Mouse (Mus musculus) CH12.LX (cell line): ENCODE measurements around the gene Zbtb44. TPM values are rescaled to one million over a fixed set of nuclear protein-coding genes. Genes with fewer than 3 reads are reported as not detected.
A peak's percentile ranks its signal among the peaks of the same experiment; 100 is the strongest.

Experiments
- DNase-seq: peaks from one replicate; pipeline ENCODE4 v3.0.0-alpha.2; 2013; ENCODE audit errors: extremely low read depth
- H3K27ac ChIP-seq: 2 replicates; pipeline ENCODE4 v1.5.1; 2012; ENCODE audit warnings: low read depth, mild to moderate bottlenecking, control low read depth, moderate library complexity; ENCODE audit not compliant: insufficient read depth
- H3K27me3 ChIP-seq: replicated peaks from 2 replicates; pipeline ENCODE3; 2012; ENCODE audit warnings: inconsistent platforms
- H3K36me3 ChIP-seq, 2 experiments: replicated peaks in 1 of 2; 2 replicates each; pipeline versions ENCODE3 to v1.6.1; 2012; ENCODE audit warnings: inconsistent platforms in 1 of 2, low read length in 1 of 2, mild to moderate bottlenecking in 1 of 2, mixed read lengths in 1 of 2, moderate library complexity in 1 of 2; ENCODE audit not compliant: control insufficient read depth in 1 of 2, insufficient read depth in 1 of 2
- H3K4me1 ChIP-seq, 2 experiments: 2 replicates each; pipeline ENCODE4 v1.6.1; 2012; ENCODE audit warnings: inconsistent platforms in 1 of 2, moderate library complexity in 1 of 2; ENCODE audit not compliant: insufficient read depth in 2 of 2, control insufficient read depth in 1 of 2
- H3K4me2 ChIP-seq: 2 replicates; pipeline ENCODE4 v1.6.1; 2012; ENCODE audit warnings: low read depth, mild to moderate bottlenecking, control low read depth; ENCODE audit not compliant: poor library complexity, insufficient read depth, severe bottlenecking
- H3K4me3 ChIP-seq, 3 experiments: fragments of 150-350 bp in 1 of 3; sonication (generic) in 1 of 3; replicated peaks in 1 of 3; 2 replicates each; pipeline versions ENCODE3 to v1.5.1; 2011 to 2012; ENCODE audit warnings: low read depth in 2 of 3, low read length in 2 of 3, mild to moderate bottlenecking in 2 of 3, moderate library complexity in 2 of 3, control low read depth in 1 of 3, improper control_type of control experiment in 1 of 3, inconsistent platforms in 1 of 3, mixed read lengths in 1 of 3; ENCODE audit not compliant: poor library complexity in 1 of 3
- H3K79me2 ChIP-seq: replicated peaks from 2 replicates; pipeline ENCODE4 v1.6.1; 2012; ENCODE audit warnings: mild to moderate bottlenecking, moderate library complexity; ENCODE audit not compliant: control insufficient read depth, poor library complexity, insufficient read depth, severe bottlenecking; ENCODE audit errors: extremely low read depth
- H3K9ac ChIP-seq: 2 replicates; pipeline ENCODE4 v1.6.1; 2012; ENCODE audit warnings: low read depth, mild to moderate bottlenecking, control low read depth, moderate library complexity; ENCODE audit not compliant: insufficient read depth
- H3K9me3 ChIP-seq: replicated peaks from 2 replicates; pipeline ENCODE3; 2012; ENCODE audit warnings: low read length, inconsistent platforms, mixed read lengths
- BHLHE40 ChIP-seq: IDR thresholded peaks from 2 replicates; pipeline ENCODE4 v1.6.1; 2011; ENCODE audit warnings: mild to moderate bottlenecking, low read depth, low read length, improper control_type of control experiment
- CHD1 ChIP-seq: IDR thresholded peaks from 2 replicates; pipeline ENCODE4 v1.6.1; 2012; ENCODE audit warnings: low read depth, low read length, improper control_type of control experiment, inconsistent platforms
- CHD2 ChIP-seq: IDR thresholded peaks from 2 replicates; pipeline ENCODE4 v1.6.1; 2011; ENCODE audit warnings: low read length, improper control_type of control experiment
- ELF1 ChIP-seq: IDR thresholded peaks from 2 replicates; pipeline ENCODE4 v1.6.1; 2014; ENCODE audit warnings: low read depth, mild to moderate bottlenecking, inconsistent platforms, low read length, improper control_type of control experiment
- IRF4 ChIP-seq: IDR thresholded peaks from 2 replicates; pipeline ENCODE4 v1.6.1; 2014; ENCODE audit warnings: low read depth, mild to moderate bottlenecking, inconsistent platforms, low read length, improper control_type of control experiment
- JUN ChIP-seq: IDR thresholded peaks from 2 replicates; pipeline ENCODE4 v1.6.1; 2011; ENCODE audit warnings: low read depth, mild to moderate bottlenecking, low read length, improper control_type of control experiment, moderate library complexity; ENCODE audit not compliant: insufficient read depth
- JUND ChIP-seq: conservative IDR thresholded peaks from 2 replicates; pipeline ENCODE4 v1.6.1; 2011; ENCODE audit warnings: low read depth, low read length, improper control_type of control experiment
- MAX ChIP-seq: IDR thresholded peaks from 2 replicates; pipeline ENCODE4 v1.6.1; 2011; ENCODE audit warnings: low read length, improper control_type of control experiment
- MAZ ChIP-seq: IDR thresholded peaks from 2 replicates; pipeline ENCODE4 v1.6.1; 2012; ENCODE audit warnings: low read depth, mild to moderate bottlenecking, inconsistent platforms, low read length, improper control_type of control experiment, moderate library complexity
- MYC ChIP-seq: IDR thresholded peaks from 2 replicates; pipeline ENCODE4 v1.6.1; 2011; ENCODE audit warnings: low read depth, mild to moderate bottlenecking, improper control_type of control experiment, low read length
- NRF1 ChIP-seq: IDR thresholded peaks from 2 replicates; pipeline ENCODE4 v1.6.1; 2014; ENCODE audit warnings: low read depth, mild to moderate bottlenecking, inconsistent platforms, low read length, improper control_type of control experiment, moderate library complexity
- PAX5 ChIP-seq: IDR thresholded peaks from 2 replicates; pipeline ENCODE4 v1.6.1; 2012; ENCODE audit warnings: low read length, inconsistent platforms, mixed read lengths
- POLR2AphosphoS2 ChIP-seq: IDR thresholded peaks from 2 replicates; pipeline ENCODE4 v1.6.1; 2011; ENCODE audit warnings: low read depth, low read length, improper control_type of control experiment
- SIN3A ChIP-seq: IDR thresholded peaks from 2 replicates; pipeline ENCODE4 v1.6.1; 2012; ENCODE audit warnings: low read length, improper control_type of control experiment, inconsistent platforms
- TBP ChIP-seq: conservative IDR thresholded peaks from 2 replicates; pipeline ENCODE4 v1.6.1; 2011; ENCODE audit warnings: low read depth, low read length, improper control_type of control experiment
- TCF12 ChIP-seq: IDR thresholded peaks from 2 replicates; pipeline ENCODE4 v1.6.1; 2014; ENCODE audit warnings: low read depth, mild to moderate bottlenecking, inconsistent platforms, low read length, improper control_type of control experiment
- USF1 ChIP-seq: IDR thresholded peaks from 2 replicates; pipeline ENCODE4 v1.6.1; 2014; ENCODE audit warnings: low read depth, mild to moderate bottlenecking, inconsistent platforms, low read length, improper control_type of control experiment
- ZKSCAN1 ChIP-seq: IDR thresholded peaks from 2 replicates; pipeline ENCODE4 v1.6.1; 2012; ENCODE audit warnings: low read depth, inconsistent platforms, low read length, improper control_type of control experiment, borderline replicate concordance
- ZMIZ1 ChIP-seq: IDR thresholded peaks from 2 replicates; pipeline ENCODE4 v1.6.1; 2012; ENCODE audit warnings: low read depth, mild to moderate bottlenecking, inconsistent platforms, low read length, improper control_type of control experiment
- ZNF384 ChIP-seq: IDR thresholded peaks from 2 replicates; pipeline ENCODE4 v1.6.1; 2012; ENCODE audit warnings: low read depth, low read length, improper control_type of control experiment, inconsistent platforms
- dilution Hi-C: fragments of 300-500 bp; cut with MboI; formaldehyde crosslinking; loops from 2 replicates; pipeline ENCODE4 v1.14.3; 2020; ENCODE audit warnings: low sequenced_read_pairs; ENCODE audit not compliant: extremely low pct_unique_long_range_greater_than_20kb, extremely low pct_ligation_motif_present
- in situ Hi-C: fragments of 300-500 bp; cut with MboI; formaldehyde crosslinking; loops from 3 replicates; pipeline ENCODE4 v1.14.3; 2019; ENCODE audit warnings: low sequenced_read_pairs, low pct_ligation_motif_present, low pct_unique_long_range_greater_than_20kb, mixed read lengths
- polyA plus RNA-seq: library from polyadenylated mRNA; unstranded; fragments of >175 nt; gene quantifications from 2 replicates; pipeline ENCODE4 v1.2.1, GENCODE M21; 2012; ENCODE audit warnings: low read depth; ENCODE audit not compliant: insufficient read length
- total RNA-seq, 2 experiments: library from RNA; depleted of rRNA; stranded (reverse); fragments of 300-350 nt in 1 of 2; fragments of >200 nt in 1 of 2; gene quantifications; 2 replicates each; pipeline ENCODE4 v1.2.3; 2012 to 2014

The Zbtb44 gene
- total and polyA plus RNA-seq, 3 experiments, result 9.1 to 14.3 (median 14.0) TPM

- Histone ChIP-seq H3K79me2 (no peaks in the 10 kb centered on the region), H3K4me3 (peak overlapping the region in 1 of 3 experiments; percentile 6), H3K9me3 (no peaks in the 10 kb centered on the region), H3K27ac (no peak overlapping the region), H3K4me2 (peak overlapping the region; percentile 88), H3K27me3 (no peaks in the 10 kb centered on the region), H3K36me3 (no peaks in the 10 kb centered on the region), H3K4me1 (peaks cover 19 to 47% of the 10 kb centered on the region in 2 experiments), H3K9ac (no peak overlapping the region)
- dilution Hi-C loops (no loop called here), in situ Hi-C loops (no loop called here)
- peak; percentile 60 for DNase-seq
- TF ChIP-seq IRF4, result 0 out of 2 replicates have a peak, but pooled peaks have one; percentile 1
- no peak for TF ChIP-seq ELF1
- TF ChIP-seq CHD1, result no peak
- no peak for TF ChIP-seq NRF1
- 0 out of 2 replicates have a peak, but pooled peaks have one; percentile 27 for TF ChIP-seq SIN3A
- 0 out of 2 replicates have a peak, but pooled peaks have one; percentile 2 for TF ChIP-seq MAZ
- TF ChIP-seq TBP, result 0 out of 2 replicates have a peak, but pooled peaks have one; percentile 34
These were observed 90.1 kb downstream of the Zbtb44 start for GRCm38 (mm10) chr9:31120533-31120915.

- TF ChIP-seq TCF12 (no peak), BHLHE40 (no peak), JUND (no peak), POLR2AphosphoS2 (no peak), ELF1 (no peak), JUN (no peak), ZNF384 (no peak), CHD2 (no peak), PAX5 (no peak), USF1 (no peak), MYC (no peak), MAX (no peak), ZMIZ1 (no peak), ZKSCAN1 (no peak)
- in situ Hi-C loops, result no loop called here
- no peak overlapping the region for H3K4me2 ChIP-seq
- no peak overlapping the region for H3K9ac ChIP-seq
- H3K27ac ChIP-seq, result no peak overlapping the region
- peaks cover 0 to 2% of the 10 kb centered on the region in 2 experiments for H3K36me3 ChIP-seq
- DNase-seq, result no peak
- no peaks in the 10 kb centered on the region for H3K9me3 ChIP-seq
- no peaks in the 10 kb centered on the region for H3K27me3 ChIP-seq
- dilution Hi-C loops, result no loop called here
- no peak overlapping the region for H3K4me3 ChIP-seq
- peaks cover 16 to 41% of the 10 kb centered on the region in 2 experiments for H3K4me1 ChIP-seq
- no peaks in the 10 kb centered on the region for H3K79me2 ChIP-seq
These were observed 92.1 kb downstream of the Zbtb44 start for GRCm38 (mm10) chr9:31122464-31123030.

Other genes with a start within 250 kb of the Zbtb44 start
- not detected in 2 replicates for gene Adamts15, start 108.2 kb upstream of the Zbtb44 start, total RNA-seq (2012; rRNA removed)
- gene Adamts15, start 108.2 kb upstream of the Zbtb44 start, total RNA-seq (2014; rRNA removed), result not detected in 2 replicates
- not detected in 2 replicates for gene Adamts15, start 108.2 kb upstream of the Zbtb44 start, polyA plus RNA-seq
- not detected in 2 replicates for gene Adamts8, start 88.1 kb upstream of the Zbtb44 start, total RNA-seq (2012; rRNA removed)
- not detected in 2 replicates for gene Adamts8, start 88.1 kb upstream of the Zbtb44 start, total RNA-seq (2014; rRNA removed)
- gene Adamts8, start 88.1 kb upstream of the Zbtb44 start, polyA plus RNA-seq, result not detected in 2 replicates
- 8.9 and 10.9 TPM in 2 replicates for gene St14, start 101.2 kb downstream of the Zbtb44 start, total RNA-seq (2012; rRNA removed)
- 4.3 and 5.2 TPM in 2 replicates for gene St14, start 101.2 kb downstream of the Zbtb44 start, total RNA-seq (2014; rRNA removed)
- 8.6 and 9.6 TPM in 2 replicates for gene St14, start 101.2 kb downstream of the Zbtb44 start, polyA plus RNA-seq
- 26.0 and 30.4 TPM in 2 replicates for gene Aplp2, start 181.2 kb downstream of the Zbtb44 start, total RNA-seq (2012; rRNA removed)
- 39.1 and 44.3 TPM in 2 replicates for gene Aplp2, start 181.2 kb downstream of the Zbtb44 start, total RNA-seq (2014; rRNA removed)
- gene Aplp2, start 181.2 kb downstream of the Zbtb44 start, polyA plus RNA-seq, result 52.7 and 55.1 TPM in 2 replicates
- gene Prdm10, start 249.9 kb downstream of the Zbtb44 start, total RNA-seq (2012; rRNA removed), result 4.5 TPM in 2 replicates
- gene Prdm10, start 249.9 kb downstream of the Zbtb44 start, total RNA-seq (2014; rRNA removed), result 3.9 and 4.7 TPM in 2 replicates
- 5.2 and 6.7 TPM in 2 replicates for gene Prdm10, start 249.9 kb downstream of the Zbtb44 start, polyA plus RNA-seq